Mouse (Mus musculus): ENCODE data around the gene Arxes1. TPM values are rescaled to one million over a fixed set of nuclear protein-coding genes. Genes with fewer than 3 reads are reported as not detected.
"Not testable (repeated sequence)": the region's sequence is repeated elsewhere in the genome, so short reads cannot be mapped to it uniquely, and the experiment has no call there.

Arxes1 gene
- total and polyA plus RNA-seq, 2 experiments from 2014 or later = 3.5 to 11.7 TPM

DNA sequence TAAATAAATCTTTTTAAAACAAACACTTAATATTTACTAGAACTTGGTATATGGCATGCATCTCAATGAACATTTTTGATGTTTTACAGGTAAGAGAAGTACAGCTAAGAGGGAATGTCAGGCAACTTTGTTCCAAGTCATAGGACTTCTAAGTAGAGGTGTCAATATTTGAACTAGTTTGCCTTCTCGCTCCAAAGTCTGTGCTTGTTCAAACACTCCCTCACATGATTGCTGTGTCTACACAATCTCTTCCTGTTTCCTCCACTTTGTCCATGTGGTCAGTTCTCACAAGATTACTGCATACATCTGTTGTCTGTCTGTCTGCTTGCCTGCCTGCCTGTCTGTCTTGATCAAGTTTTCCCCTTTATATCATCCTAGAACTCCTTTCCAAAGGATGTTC, 27.5 kb downstream of the Arxes1 start:
- ATAC-seq (ENCODE audit: insufficient read depth, low read depth) (no peak), DNase-seq (ENCODE audit: low spot score) (no peak)
- 50% methylated on average over 1 of the region's 1 CpGs for WGBS

DNA sequence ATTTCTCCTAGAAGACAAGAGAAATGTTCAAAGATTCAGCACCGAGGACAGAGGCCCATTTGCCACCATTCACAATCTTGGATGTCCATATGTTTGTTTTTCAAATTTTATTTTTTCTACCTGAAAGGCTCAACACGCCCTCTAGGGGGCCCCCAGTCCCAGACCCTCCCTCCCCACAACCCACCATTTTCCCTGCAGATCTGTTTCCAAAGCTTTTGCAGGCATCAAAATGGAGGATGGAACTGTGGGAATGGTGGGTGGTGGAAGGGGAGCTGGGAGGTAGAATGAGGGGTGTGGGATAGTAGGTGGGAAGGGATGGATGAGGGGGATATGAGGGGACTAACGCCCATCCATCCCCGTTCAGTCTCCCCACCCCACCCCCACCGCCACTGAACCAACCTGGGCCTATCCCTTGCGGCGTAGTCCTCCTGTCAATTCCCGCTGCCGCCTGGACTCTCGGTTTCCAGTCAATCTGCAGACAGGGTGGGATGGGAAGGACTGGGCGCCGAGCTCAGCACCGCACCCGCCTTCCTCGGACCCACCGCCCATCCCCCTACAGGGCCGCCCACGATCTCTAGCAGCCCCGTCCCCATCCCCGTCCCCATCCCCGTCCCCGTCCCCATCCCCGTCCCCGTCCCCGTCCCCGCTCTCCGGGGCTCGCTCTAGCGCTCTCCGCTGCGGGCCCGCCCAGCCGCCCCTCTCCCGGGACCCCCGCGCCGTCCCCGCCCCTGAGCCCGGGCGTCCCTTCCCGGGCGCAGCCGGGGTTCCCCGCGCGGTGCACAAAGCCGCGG, 34.2 kb downstream of the Arxes1 start:
- not testable (repeated sequence) for ATAC-seq (ENCODE audit: insufficient read depth, low read depth); H3K27me3 ChIP-seq (ENCODE audit: control insufficient read depth, insufficient read depth, low read length); DNase-seq (ENCODE audit: low spot score); H3K27ac ChIP-seq (ENCODE audit: low read depth); H3K4me1 ChIP-seq (ENCODE audit: control insufficient read depth, insufficient read depth); H3K9ac ChIP-seq (replicated peaks; ENCODE audit: low read depth, low read length); H3K36me3 ChIP-seq (replicated peaks; ENCODE audit: control insufficient read depth, insufficient read depth, low read length); H3K9me3 ChIP-seq (replicated peaks; ENCODE audit: control insufficient read depth, low read length)
- Histone ChIP-seq H3K4me2 (ENCODE audit: low read depth, low read length) (peak overlapping the region; percentile 34), H3K4me3 (ENCODE audit: low read depth, low read length) (0 out of 2 replicates have a peak overlapping the region, but pooled peaks have one; percentile 11)
- WGBS = 21% methylated on average over 19 of the region's 48 CpGs

More for the DNA sequence above, 27.5 kb downstream of the Arxes1 start:
- TF ChIP-seq EP300 (IDR thresholded peaks at IDR 0.05; ENCODE audit: low read depth) (no peak), CTCF (IDR thresholded peaks at IDR 0.05; ENCODE audit: low read depth) (no peak)
- Histone ChIP-seq H3K4me1 (ENCODE audit: control insufficient read depth, insufficient read depth) (no peaks in the 10 kb centered on the region), H3K4me3 (ENCODE audit: low read depth, low read length) (no peak overlapping the region), H3K4me2 (ENCODE audit: low read depth, low read length) (no peak overlapping the region), H3K9ac (replicated peaks; ENCODE audit: low read depth, low read length) (no peak overlapping the region), H3K27me3 (ENCODE audit: control insufficient read depth, insufficient read depth, low read length) (no peaks in the 10 kb centered on the region), H3K36me3 (replicated peaks; ENCODE audit: control insufficient read depth, insufficient read depth, low read length) (no peaks in the 10 kb centered on the region), H3K27ac (ENCODE audit: low read depth) (no peak overlapping the region), H3K9me3 (replicated peaks; ENCODE audit: control insufficient read depth, low read length) (no peaks in the 10 kb centered on the region)

DNA sequence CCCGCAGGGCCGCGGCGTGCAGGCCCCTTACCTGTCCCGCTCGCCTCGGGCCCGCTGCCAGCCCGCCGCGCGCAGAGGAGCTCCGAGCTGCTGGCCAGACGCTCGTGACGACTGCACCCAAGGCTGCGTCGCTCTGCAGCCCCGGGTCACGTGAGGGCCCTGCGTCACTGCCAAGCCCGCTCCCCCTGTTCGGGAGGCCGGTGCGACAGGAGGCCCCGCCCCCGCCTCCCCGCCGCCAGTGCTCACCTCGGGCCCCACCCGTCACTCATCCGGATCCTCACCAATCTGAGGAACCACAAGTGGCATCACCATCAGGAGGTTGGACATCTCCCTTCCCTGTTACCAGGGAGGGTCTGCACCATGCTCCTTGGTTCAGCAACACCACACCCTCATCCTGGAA, 34.9 kb downstream of the Arxes1 start, which contains the start of gene Bex2:
TSS of gene Bex2 (minus strand) at position 217 of the 400 bp plus-strand sequence.
- not testable (repeated sequence) for H3K4me1 ChIP-seq (ENCODE audit: control insufficient read depth, insufficient read depth); H3K36me3 ChIP-seq (replicated peaks; ENCODE audit: control insufficient read depth, insufficient read depth, low read length); H3K27ac ChIP-seq (ENCODE audit: low read depth); H3K9ac ChIP-seq (replicated peaks; ENCODE audit: low read depth, low read length); H3K9me3 ChIP-seq (replicated peaks; ENCODE audit: control insufficient read depth, low read length); DNase-seq (ENCODE audit: low spot score); H3K27me3 ChIP-seq (ENCODE audit: control insufficient read depth, insufficient read depth, low read length)
- ATAC-seq (ENCODE audit: insufficient read depth, low read depth) = peak; percentile 89
- 0 out of 2 replicates have a peak within 1 kb of the TSS, but pooled peaks have one; percentile 11 for H3K4me3 ChIP-seq (ENCODE audit: low read depth, low read length)
- peak within 1 kb of the TSS; percentile 34 for H3K4me2 ChIP-seq (ENCODE audit: low read depth, low read length)
- WGBS = no CpG with 5 or more reads among the region's 32 CpGs

Other genes starting within 250 kb of the Arxes1 start
- gene Bhlhb9, start 235.8 kb upstream of the Arxes1 start, total RNA-seq (2014; rRNA removed; ENCODE audit: low replicate concordance) = 40.5 and 44.6 TPM in 2 replicates
- gene Bhlhb9, start 235.8 kb upstream of the Arxes1 start, polyA plus RNA-seq (2015; fragmentation: Nextera tagmentation; extraction: Ambion mirVana) = 47.1 and 48.8 TPM in 2 replicates
- gene Gprasp2, start 194.3 kb upstream of the Arxes1 start, total RNA-seq (2014; rRNA removed; ENCODE audit: low replicate concordance) = 8.8 and 13.3 TPM in 2 replicates
- gene Gprasp2, start 194.3 kb upstream of the Arxes1 start, polyA plus RNA-seq (2015; fragmentation: Nextera tagmentation; extraction: Ambion mirVana) = 6.7 and 7.0 TPM in 2 replicates
- gene Arxes2, start 39.5 kb upstream of the Arxes1 start, total RNA-seq (2014; rRNA removed; ENCODE audit: low replicate concordance) = 14.9 and 31.1 TPM in 2 replicates
- 37.5 and 37.7 TPM in 2 replicates for gene Arxes2, start 39.5 kb upstream of the Arxes1 start, polyA plus RNA-seq (2015; fragmentation: Nextera tagmentation; extraction: Ambion mirVana)
- gene Bex2, start 34.9 kb downstream of the Arxes1 start, total RNA-seq (2014; rRNA removed; ENCODE audit: low replicate concordance) = 0.23 TPM in 1 of 2 replicates, not detected in the other
- gene Bex2, start 34.9 kb downstream of the Arxes1 start, polyA plus RNA-seq (2015; fragmentation: Nextera tagmentation; extraction: Ambion mirVana) = 5.6 TPM in 2 replicates
- not detected in 2 replicates for gene Nxf3, start 51.9 kb downstream of the Arxes1 start, total RNA-seq (2014; rRNA removed; ENCODE audit: low replicate concordance)
- gene Nxf3, start 51.9 kb downstream of the Arxes1 start, polyA plus RNA-seq (2015; fragmentation: Nextera tagmentation; extraction: Ambion mirVana) = 0.29 and 0.57 TPM in 2 replicates
- gene Bex4, start 105.6 kb downstream of the Arxes1 start, total RNA-seq (2014; rRNA removed; ENCODE audit: low replicate concordance) = 13.8 and 15.5 TPM in 2 replicates
- 93.8 and 119 TPM in 2 replicates for gene Bex4, start 105.6 kb downstream of the Arxes1 start, polyA plus RNA-seq (2015; fragmentation: Nextera tagmentation; extraction: Ambion mirVana)
- gene Tceal8, start 139.0 kb downstream of the Arxes1 start, total RNA-seq (2014; rRNA removed; ENCODE audit: low replicate concordance) = 162 and 180 TPM in 2 replicates
- 202 and 229 TPM in 2 replicates for gene Tceal8, start 139.0 kb downstream of the Arxes1 start, polyA plus RNA-seq (2015; fragmentation: Nextera tagmentation; extraction: Ambion mirVana)
- gene Tceal5, start 170.5 kb downstream of the Arxes1 start, total RNA-seq (2014; rRNA removed; ENCODE audit: low replicate concordance) = 0.39 TPM in 1 of 2 replicates, not detected in the other
- gene Tceal5, start 170.5 kb downstream of the Arxes1 start, polyA plus RNA-seq (2015; fragmentation: Nextera tagmentation; extraction: Ambion mirVana) = 13.4 and 15.0 TPM in 2 replicates
- 14.9 and 21.7 TPM in 2 replicates for gene Tceal7, start 181.4 kb downstream of the Arxes1 start, total RNA-seq (2014; rRNA removed; ENCODE audit: low replicate concordance)
- gene Tceal7, start 181.4 kb downstream of the Arxes1 start, polyA plus RNA-seq (2015; fragmentation: Nextera tagmentation; extraction: Ambion mirVana) = 14.5 and 15.1 TPM in 2 replicates
- gene Bex1, start 182.1 kb downstream of the Arxes1 start, total RNA-seq (2014; rRNA removed; ENCODE audit: low replicate concordance) = 27.3 and 69.5 TPM in 2 replicates
- gene Bex1, start 182.1 kb downstream of the Arxes1 start, polyA plus RNA-seq (2015; fragmentation: Nextera tagmentation; extraction: Ambion mirVana) = 123 and 141 TPM in 2 replicates
- 216 and 228 TPM in 2 replicates for gene Tceal9, start 211.7 kb downstream of the Arxes1 start, total RNA-seq (2014; rRNA removed; ENCODE audit: low replicate concordance)
- gene Tceal9, start 211.7 kb downstream of the Arxes1 start, polyA plus RNA-seq (2015; fragmentation: Nextera tagmentation; extraction: Ambion mirVana) = 284 and 306 TPM in 2 replicates
- gene Bex3, start 236.9 kb downstream of the Arxes1 start, total RNA-seq (2014; rRNA removed; ENCODE audit: low replicate concordance) = 133 and 177 TPM in 2 replicates
- 276 and 298 TPM in 2 replicates for gene Bex3, start 236.9 kb downstream of the Arxes1 start, polyA plus RNA-seq (2015; fragmentation: Nextera tagmentation; extraction: Ambion mirVana)